Mouse (Mus musculus): ENCODE measurements around the gene Atf7. TPM values are rescaled to one million over a fixed set of nuclear protein-coding genes. Genes with fewer than 3 reads are reported as not detected.

The Atf7 gene
- total RNA-seq, 1 experiment from 2014 or later: 24.9 TPM

DNA sequence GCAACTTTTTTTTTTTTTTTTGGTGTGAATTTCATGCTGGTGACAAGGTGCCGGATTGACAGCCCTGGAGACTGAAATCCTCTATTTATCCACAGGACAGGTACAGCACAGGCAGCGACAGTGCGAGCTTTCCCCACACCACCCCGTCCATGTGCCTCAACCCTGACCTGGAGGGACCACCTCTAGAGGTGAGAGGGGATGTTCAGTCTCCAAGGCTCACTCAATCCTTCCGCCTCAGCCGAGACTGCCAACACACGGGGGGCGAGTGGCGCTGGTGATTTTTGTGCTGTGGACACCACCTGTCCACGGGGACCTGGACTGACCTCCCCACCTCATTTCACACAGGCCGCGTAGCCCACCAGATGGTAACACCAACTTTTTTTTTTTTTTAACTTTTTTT lies 139.4 kb downstream of the Atf7 start:
- ATAC-seq (replicated peaks in 1 of 2; ENCODE audit: insufficient read depth in 1 of 2, low FRiP score in 2 of 2, low TSS enrichment in 1 of 2, low read depth in 1 of 2, poor library complexity in 2 of 2, severe bottlenecking in 2 of 2): no peak

DNA sequence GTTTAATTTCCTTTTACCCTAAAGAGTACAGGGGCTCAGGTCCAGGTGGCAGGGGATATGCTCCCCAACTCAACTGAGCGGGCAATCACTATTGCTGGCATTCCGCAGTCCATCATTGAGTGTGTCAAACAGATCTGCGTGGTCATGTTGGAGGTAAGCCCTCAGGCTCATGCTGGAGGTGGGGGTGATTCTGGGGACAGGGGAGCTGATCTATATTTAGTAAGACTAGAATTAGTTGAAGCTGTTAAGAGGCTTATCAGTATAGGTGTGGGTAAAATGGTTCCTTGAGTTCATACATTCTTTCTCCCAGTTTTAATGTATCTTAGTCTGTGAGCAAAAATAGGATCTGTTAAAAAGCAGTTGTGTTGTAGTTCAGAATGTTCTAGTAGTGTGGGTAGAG lies 142.1 kb downstream of the Atf7 start:
- ATAC-seq (replicated peaks in 1 of 2; ENCODE audit: insufficient read depth in 1 of 2, low FRiP score in 2 of 2, low TSS enrichment in 1 of 2, low read depth in 1 of 2, poor library complexity in 2 of 2, severe bottlenecking in 2 of 2): no peak

Other genes starting within 250 kb of the Atf7 start
- gene Sp1, start 219.3 kb downstream of the Atf7 start, total RNA-seq (2017): 73.0 and 88.0 TPM in 2 replicates
- not detected in 2 replicates for gene Amhr2, start 180.1 kb downstream of the Atf7 start, total RNA-seq (2017)
- gene Prr13, start 166.4 kb downstream of the Atf7 start, total RNA-seq (2017): 64.1 and 67.1 TPM in 2 replicates
- gene Pcbp2, start 154.9 kb downstream of the Atf7 start, total RNA-seq (2017): 228 and 317 TPM in 2 replicates
- gene Gm10337, start 121.7 kb downstream of the Atf7 start, total RNA-seq (2017): not detected in 2 replicates
- gene Map3k12, start 108.4 kb downstream of the Atf7 start, total RNA-seq (2017): 2.4 and 3.8 TPM in 2 replicates
- 26.8 and 33.3 TPM in 2 replicates for gene Tarbp2, start 107.3 kb downstream of the Atf7 start, total RNA-seq (2017)
- gene Npff, start 100.5 kb downstream of the Atf7 start, total RNA-seq (2017): 0.55 and 1.6 TPM in 2 replicates
- 1.7 TPM in 1 of 2 replicates, not detected in the other for gene Gm28047, start 397 bp downstream of the Atf7 start, total RNA-seq (2017)
- gene Atp5g2, start 46.9 kb upstream of the Atf7 start, total RNA-seq (2017): 29.1 and 78.4 TPM in 2 replicates
- gene Calcoco1, start 96.7 kb upstream of the Atf7 start, total RNA-seq (2017): 26.4 and 36.5 TPM in 2 replicates